Mouse (Mus musculus) hindbrain, embryonic 15.5 days (tissue): ENCODE measurements around the gene Tmem267. TPM values are rescaled to one million over a fixed set of nuclear protein-coding genes. Genes with fewer than 3 reads are reported as not detected.
"Not testable (repeated sequence)": the region's sequence is repeated elsewhere in the genome, so short reads cannot be mapped to it uniquely, and the experiment has no call there.

Experiments
- ATAC-seq: fragments of 200-750 bp; cut with Nextera tagmentation; 2 replicates; pipeline ENCODE4 v1.8.0; 2017; ENCODE audit warnings: low read depth, moderate number of reproducible peaks, moderate TSS enrichment; ENCODE audit not compliant: low FRiP score
- H3K27ac ChIP-seq: fragments of 300-500 bp; sonication (generic); replicated peaks from 2 replicates; pipeline ENCODE4 v1.5.1; 2015; ENCODE audit warnings: mild to moderate bottlenecking, inconsistent platforms
- H3K27me3 ChIP-seq: fragments of 300-500 bp; sonication (generic); 2 replicates; pipeline ENCODE4 v1.6.1; 2015; ENCODE audit warnings: control low read depth, inconsistent platforms
- H3K36me3 ChIP-seq: fragments of 300-500 bp; sonication (generic); 2 replicates; pipeline ENCODE4 v1.6.1; 2015; ENCODE audit warnings: control low read depth, inconsistent platforms
- H3K4me1 ChIP-seq: fragments of 300-500 bp; sonication (generic); replicated peaks from 2 replicates; pipeline ENCODE4 v1.6.1; 2015; ENCODE audit warnings: control low read depth, inconsistent platforms
- H3K4me2 ChIP-seq: fragments of 300-500 bp; sonication (generic); 2 replicates; pipeline ENCODE4 v1.6.1; 2015; ENCODE audit warnings: moderate library complexity, mild to moderate bottlenecking, inconsistent platforms
- H3K4me3 ChIP-seq: fragments of 300-500 bp; sonication (generic); 2 replicates; pipeline ENCODE4 v1.5.1; 2015; ENCODE audit warnings: mild to moderate bottlenecking, inconsistent platforms
- H3K9ac ChIP-seq: fragments of 300-500 bp; sonication (generic); 2 replicates; pipeline ENCODE4 v1.6.1; 2015; ENCODE audit warnings: inconsistent platforms
- H3K9me3 ChIP-seq: fragments of 300-500 bp; sonication (generic); 2 replicates; pipeline ENCODE4 v1.6.1; 2016; ENCODE audit warnings: control low read depth, inconsistent platforms
- WGBS: fragments of 180-500 bp; shearing (Covaris S2); methylation state at CpG from one replicate; pipeline ENCODE4 v1.1.7; 2015; 5-methylcytosine and 5-hydroxymethylcytosine counted together
- polyA plus RNA-seq: library from polyadenylated mRNA; unstranded; fragments of >200 nt; fragmentation: Nextera tagmentation; extraction: Ambion mirVana; gene quantifications from 2 replicates; pipeline ENCODE4 v1.2.1, GENCODE M21; 2015

The Tmem267 gene
- polyA plus RNA-seq = 4.3 and 4.5 TPM in 2 replicates

- peak within 1 kb of the TSS; percentile 39 for H3K4me2 ChIP-seq
Measured at GRCm38 (mm10) chr13:119487880-119488580, at the start of gene Tmem267, which contains the start of gene 3110070M22Rik. Gene Tmem267 (plus strand): TSS chr13:119488039. Gene 3110070M22Rik (minus strand): TSS chr13:119488383.

DNA sequence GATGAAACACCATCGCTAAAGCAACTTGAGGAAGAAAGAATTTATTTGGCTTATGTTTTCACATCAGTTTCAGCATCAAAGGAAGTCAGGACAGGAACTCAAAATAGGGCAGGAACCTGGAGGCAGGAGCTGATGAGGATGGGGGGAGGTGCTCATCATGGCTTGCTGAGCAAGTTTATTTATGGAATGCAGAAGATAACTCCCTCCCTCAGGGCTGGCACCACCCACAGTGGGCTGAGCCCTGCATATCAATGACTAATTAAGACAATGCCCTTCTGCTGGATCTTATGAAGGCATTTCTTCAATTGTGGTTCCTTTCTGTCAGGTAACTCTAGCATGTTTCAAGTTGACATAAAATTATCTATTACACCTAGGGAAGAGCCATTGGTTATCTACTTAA lies 45.6 kb upstream of the Tmem267 start:
- Histone ChIP-seq H3K4me2 (no peak overlapping the region), H3K9me3 (no peaks in the 10 kb centered on the region), H3K9ac (no peak overlapping the region), H3K36me3 (peaks cover 60% of the 10 kb centered on the region), H3K27ac (no peak overlapping the region), H3K4me3 (no peak overlapping the region), H3K27me3 (no peaks in the 10 kb centered on the region), H3K4me1 (no peaks in the 10 kb centered on the region)
- WGBS = 87% methylated on average over 1 of the region's 1 CpGs
- ATAC-seq = no peak

More at GRCm38 (mm10) chr13:119487880-119488580, at the start of gene Tmem267, which contains the start of gene 3110070M22Rik:
- ATAC-seq = no peak
- Histone ChIP-seq H3K9me3 (peaks cover 16% of the 10 kb centered on the region), H3K27ac (peak within 1 kb of the TSS; percentile 58), H3K36me3 (peaks cover 32% of the 10 kb centered on the region), H3K9ac (peak within 1 kb of the TSS; percentile 26), H3K4me1 (no peaks in the 10 kb centered on the region), H3K4me3 (no peak within 1 kb of the TSS), H3K27me3 (no peaks in the 10 kb centered on the region)
- 80% methylated on average over 86 of the region's 87 CpGs for WGBS

GRCm38 (mm10) chr13:119453563-119453962 lies 34.3 kb upstream of the Tmem267 start:
- Histone ChIP-seq H3K27me3 (no peaks in the 10 kb centered on the region), H3K36me3 (peaks cover 55% of the 10 kb centered on the region), H3K27ac (no peak overlapping the region), H3K4me1 (no peaks in the 10 kb centered on the region), H3K4me2 (no peak overlapping the region), H3K9me3 (no peaks in the 10 kb centered on the region), H3K4me3 (no peak overlapping the region), H3K9ac (no peak overlapping the region)
- ATAC-seq = no peak
- WGBS = 94% methylated on average over 4 of the region's 4 CpGs

DNA sequence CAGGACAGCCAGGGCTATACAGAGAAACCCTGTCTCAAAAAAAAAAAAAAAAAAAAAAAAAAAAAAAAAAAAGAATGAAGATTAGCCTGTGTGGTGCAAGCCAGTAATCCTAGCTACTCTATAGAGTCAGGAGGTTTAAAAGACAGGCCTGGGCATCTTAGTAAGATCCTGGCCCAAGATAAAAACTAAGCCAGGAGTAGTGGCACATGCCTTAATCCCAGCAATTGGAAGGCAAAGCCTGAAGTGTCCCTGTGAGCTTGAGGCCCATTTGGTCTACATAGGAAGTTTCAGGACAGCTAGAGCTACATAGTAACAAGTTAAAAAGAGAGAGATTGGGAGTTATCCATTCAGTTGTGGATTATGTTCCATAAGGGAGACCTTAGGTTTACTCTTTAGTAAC lies 32.8 kb upstream of the Tmem267 start:
- H3K36me3 ChIP-seq = peaks cover 55% of the 10 kb centered on the region
- no peak overlapping the region for H3K4me3 ChIP-seq
- H3K4me1 ChIP-seq = no peaks in the 10 kb centered on the region
- no peaks in the 10 kb centered on the region for H3K9me3 ChIP-seq
- no peaks in the 10 kb centered on the region for H3K27me3 ChIP-seq
- no peak overlapping the region for H3K9ac ChIP-seq
- no peak overlapping the region for H3K4me2 ChIP-seq
- no peak overlapping the region for H3K27ac ChIP-seq
- no peak for ATAC-seq

DNA sequence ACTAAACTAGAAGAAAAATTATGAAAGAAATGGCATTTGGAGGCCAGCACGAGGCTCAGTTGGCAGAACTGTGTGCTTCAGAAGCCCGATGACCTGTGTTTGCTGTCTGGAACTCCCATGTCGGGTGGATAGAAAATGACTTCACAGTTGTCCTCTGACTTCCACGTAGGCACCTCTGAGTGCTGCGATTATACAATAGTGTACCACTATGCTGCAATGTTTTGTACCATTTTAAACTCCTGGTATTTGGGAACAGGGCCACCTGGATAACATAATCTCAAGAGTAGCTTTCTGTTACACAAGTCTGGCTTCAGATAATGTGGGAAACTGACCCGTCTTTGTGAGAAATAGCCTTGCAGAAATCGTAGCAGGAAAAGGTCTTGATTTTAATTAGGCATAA lies 31.5 kb upstream of the Tmem267 start:
- no peak overlapping the region for H3K9ac ChIP-seq
- WGBS = 95% methylated on average over 7 of the region's 7 CpGs
- H3K36me3 ChIP-seq = peaks cover 43% of the 10 kb centered on the region

DNA sequence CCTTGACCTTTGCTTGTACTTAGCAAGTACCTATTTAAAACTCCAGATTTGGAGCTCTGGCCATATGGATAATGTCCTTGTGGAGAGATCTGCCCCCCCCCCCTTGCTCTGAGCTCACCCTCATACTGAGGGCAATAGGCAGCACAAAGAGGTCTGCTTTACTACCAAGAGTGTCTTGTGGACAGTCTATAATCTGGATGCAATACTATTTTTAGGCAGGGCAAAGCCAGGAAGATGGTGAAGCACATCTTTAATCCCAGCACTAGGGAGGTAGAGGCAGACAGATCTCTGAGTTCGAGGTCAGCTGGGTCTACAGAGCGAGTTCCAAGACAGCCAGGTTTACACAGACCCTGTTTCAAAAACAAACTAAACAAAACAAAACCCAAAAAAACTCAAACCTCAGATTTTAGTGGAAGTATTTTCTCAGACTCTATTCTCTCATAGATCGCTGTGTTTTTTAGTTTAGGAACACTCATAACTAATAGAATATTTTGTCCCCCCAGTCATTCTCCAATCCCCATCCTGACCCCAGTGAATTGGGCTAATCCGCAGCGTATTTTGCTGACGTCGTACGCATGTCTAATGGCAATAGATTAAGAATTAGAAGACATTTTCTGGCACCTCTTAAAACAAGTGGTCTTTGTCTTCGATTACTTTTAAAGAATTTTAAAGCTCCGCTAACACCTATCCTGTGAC lies 25.8 kb upstream of the Tmem267 start:
- WGBS = 9% methylated on average over 10 of the region's 10 CpGs
- H3K36me3 ChIP-seq = peaks cover 22% of the 10 kb centered on the region
- peak; percentile 71 for ATAC-seq

More for the DNA sequence above, 31.5 kb upstream of the Tmem267 start:
- no peak for ATAC-seq
- Histone ChIP-seq H3K27me3 (no peaks in the 10 kb centered on the region), H3K9me3 (no peaks in the 10 kb centered on the region), H3K4me2 (no peak overlapping the region), H3K4me3 (no peak overlapping the region), H3K27ac (no peak overlapping the region), H3K4me1 (no peaks in the 10 kb centered on the region)

DNA sequence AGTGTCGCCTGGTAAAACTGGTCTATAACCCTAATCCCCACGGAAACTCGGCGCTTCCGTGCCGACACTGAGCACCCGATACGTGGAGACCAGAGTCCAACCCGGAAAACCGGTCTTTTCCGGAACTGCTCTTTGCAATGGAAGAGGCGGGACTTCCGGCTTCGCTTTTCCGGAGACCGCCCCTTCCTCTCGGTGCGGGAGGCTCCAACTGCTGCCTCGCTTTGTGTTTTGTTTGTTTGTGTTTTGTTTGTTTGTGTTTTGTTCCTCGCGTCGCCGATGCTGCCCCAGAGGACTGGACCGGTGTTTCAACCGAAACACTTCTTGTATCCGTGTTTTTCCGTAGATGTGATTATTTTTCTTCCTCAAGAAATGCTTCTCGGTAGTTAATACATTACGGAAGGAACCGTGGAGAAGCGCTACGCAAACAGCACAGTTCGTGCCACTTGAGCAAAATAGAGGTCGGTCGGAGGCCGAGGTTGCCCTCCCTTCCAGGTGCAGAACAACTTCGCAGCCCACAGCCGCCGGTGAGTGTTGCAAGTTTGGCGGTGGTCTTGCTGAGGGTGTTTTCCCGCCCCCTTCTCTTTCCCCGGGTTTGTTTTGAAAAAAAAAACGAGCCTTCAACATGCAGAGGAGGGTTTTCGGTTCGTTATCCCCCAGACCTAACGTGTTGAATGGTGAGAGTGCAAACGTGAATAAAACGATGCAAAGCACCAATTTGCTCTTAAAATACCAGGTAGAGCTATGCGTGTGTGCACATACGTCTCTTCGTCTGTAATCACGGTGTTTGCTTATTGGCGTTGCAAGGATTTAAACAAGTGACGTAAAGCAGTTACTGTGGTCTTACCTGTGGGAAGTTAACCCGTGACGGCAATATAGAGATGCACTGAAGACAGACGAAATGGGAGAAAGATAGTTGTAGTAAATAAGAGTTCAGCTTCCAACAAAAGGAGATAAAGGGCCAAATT lies 25.0 kb upstream of the Tmem267 start, which contains the start of gene 4833420G17Rik:
4833420G17Rik (plus strand) TSS at position 173 of the 965 bp plus-strand sequence.
- H3K4me2 ChIP-seq = peak within 1 kb of the TSS; percentile 77
- H3K9ac ChIP-seq = peak within 1 kb of the TSS; percentile 67
- 7% methylated on average over 57 of the region's 57 CpGs for WGBS
- peak; percentile 95 for ATAC-seq
- H3K27me3 ChIP-seq = no peaks in the 10 kb centered on the region
- no peaks in the 10 kb centered on the region for H3K9me3 ChIP-seq
- H3K27ac ChIP-seq = peak within 1 kb of the TSS; percentile 86
- peak within 1 kb of the TSS; percentile 79 for H3K4me3 ChIP-seq
- peaks cover 27% of the 10 kb centered on the region for H3K36me3 ChIP-seq
- peaks cover 28% of the 10 kb centered on the region for H3K4me1 ChIP-seq

More for the DNA sequence above, 25.8 kb upstream of the Tmem267 start:
- peak overlapping the region; percentile 77 for H3K4me2 ChIP-seq
- no peaks in the 10 kb centered on the region for H3K27me3 ChIP-seq
- H3K4me3 ChIP-seq = peak overlapping the region; percentile 79
- peak overlapping the region; percentile 67 for H3K9ac ChIP-seq
- H3K9me3 ChIP-seq = no peaks in the 10 kb centered on the region
- peak overlapping the region; percentile 86 for H3K27ac ChIP-seq
- peaks cover 28% of the 10 kb centered on the region for H3K4me1 ChIP-seq

- Histone ChIP-seq H3K4me3 (no peak overlapping the region), H3K4me1 (no peaks in the 10 kb centered on the region), H3K9ac (no peak overlapping the region), H3K9me3 (no peaks in the 10 kb centered on the region), H3K27ac (no peak overlapping the region), H3K4me2 (no peak overlapping the region), H3K36me3 (peaks cover 72% of the 10 kb centered on the region), H3K27me3 (no peaks in the 10 kb centered on the region)
- no peak for ATAC-seq
- 87% methylated on average over 9 of the region's 9 CpGs for WGBS
Measured at GRCm38 (mm10) chr13:119476631-119477030, 11.2 kb upstream of the Tmem267 start.

- Histone ChIP-seq H3K4me3 (no peak overlapping the region), H3K27ac (no peak overlapping the region), H3K27me3 (no peaks in the 10 kb centered on the region), H3K4me1 (no peaks in the 10 kb centered on the region), H3K9me3 (no peaks in the 10 kb centered on the region), H3K9ac (no peak overlapping the region), H3K4me2 (no peak overlapping the region), H3K36me3 (peaks cover 64% of the 10 kb centered on the region)
- WGBS = 94% methylated on average over 2 of the region's 2 CpGs
- no peak for ATAC-seq
Measured at GRCm38 (mm10) chr13:119477789-119478188, 10.1 kb upstream of the Tmem267 start.

DNA sequence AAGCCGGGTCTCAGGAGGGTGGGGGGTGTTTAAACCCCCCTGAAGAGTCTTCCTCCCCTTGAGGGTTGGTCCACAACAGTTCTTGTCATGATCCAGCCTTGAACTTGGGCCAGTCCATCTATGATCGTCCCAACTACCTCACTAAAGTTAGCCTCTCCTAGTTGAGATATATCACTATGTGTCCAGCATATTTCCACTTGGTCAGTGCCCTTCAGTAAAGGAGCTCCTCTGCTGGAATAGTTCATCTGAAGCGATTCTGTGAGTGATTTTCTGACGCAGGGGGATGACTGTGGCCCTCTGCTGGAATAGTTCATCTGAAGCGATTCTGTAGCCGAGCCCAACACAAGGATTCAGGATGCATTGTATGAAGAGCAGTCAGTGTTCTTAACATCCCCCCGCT lies 485 bp upstream of the Tmem267 start:
- WGBS = 62% methylated on average over 7 of the region's 7 CpGs
- Histone ChIP-seq H3K4me1 (no peaks in the 10 kb centered on the region), H3K27ac (peak overlapping the region; percentile 58; the same call in 1 of the 2 replicates), H3K27me3 (no peaks in the 10 kb centered on the region), H3K4me2 (peak overlapping the region; percentile 39), H3K4me3 (no peak overlapping the region), H3K9me3 (peaks cover 16% of the 10 kb centered on the region), H3K9ac (no peak overlapping the region), H3K36me3 (peaks cover 34% of the 10 kb centered on the region)
- ATAC-seq = no peak

- WGBS = 93% methylated on average over 10 of the region's 10 CpGs
- H3K9me3 ChIP-seq = peaks cover 21% of the 10 kb centered on the region
- H3K4me1 ChIP-seq, H3K4me3 ChIP-seq, H3K36me3 ChIP-seq, H3K9ac ChIP-seq, H3K4me2 ChIP-seq, ATAC-seq, H3K27me3 ChIP-seq, H3K27ac ChIP-seq: not testable (repeated sequence)
Measured at GRCm38 (mm10) chr13:119492083-119492482, 4.2 kb downstream of the Tmem267 start.
